Mouse (Mus musculus) cerebellum, adult 9-11 months (tissue): ENCODE data around the gene Klf14.

Source experiments
- DNase-seq: peaks from one replicate; pipeline ENCODE4 v3.0.0; 2022

Gene Klf14

DNA sequence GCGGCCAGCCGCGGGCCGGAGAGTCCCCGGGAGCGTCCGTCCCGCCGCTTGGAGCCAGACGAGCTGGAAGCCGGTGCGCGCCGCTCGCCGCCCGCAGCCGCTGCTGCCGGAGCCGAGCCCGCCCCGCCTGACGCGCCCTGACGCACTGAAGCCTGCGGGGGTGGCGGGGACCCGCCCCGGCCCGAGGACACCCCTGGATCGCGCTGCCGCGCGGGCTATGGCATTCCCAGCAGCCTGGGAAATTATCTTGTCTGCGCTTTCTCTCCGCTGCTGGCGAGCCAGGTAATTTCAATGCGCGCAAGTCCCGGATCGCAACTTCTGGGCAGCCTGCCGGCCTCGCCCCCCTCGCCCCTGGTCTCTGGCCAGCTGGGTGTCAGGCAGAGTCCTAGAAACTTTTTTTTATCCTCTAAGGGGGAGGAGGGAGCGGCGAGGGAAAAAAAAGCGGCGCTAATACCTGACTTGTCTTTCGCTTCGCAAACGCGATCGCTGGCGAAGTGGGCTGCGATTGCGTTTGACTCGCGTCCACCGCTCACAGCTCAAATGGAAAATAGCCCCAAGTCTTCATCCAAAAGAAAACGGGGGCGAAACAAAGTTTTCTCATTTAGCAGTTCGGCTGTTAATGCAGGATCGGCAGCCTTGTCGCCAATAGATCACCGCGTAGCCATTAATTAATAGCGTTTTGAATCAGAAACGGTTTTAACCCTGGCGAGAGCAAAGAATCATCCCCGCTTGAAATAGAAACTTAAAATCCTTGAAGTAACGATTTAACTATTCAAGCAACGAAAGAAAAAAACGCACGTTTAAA lies at the start of gene Klf14:
Gene Klf14, minus strand, starts transcription at position 343 of the 805 bp plus-strand sequence.
- no peak for DNase-seq

GRCm38 (mm10) chr6:31006111-31006600 lies 47.3 kb upstream of the Klf14 start:
- no peak for DNase-seq

DNA sequence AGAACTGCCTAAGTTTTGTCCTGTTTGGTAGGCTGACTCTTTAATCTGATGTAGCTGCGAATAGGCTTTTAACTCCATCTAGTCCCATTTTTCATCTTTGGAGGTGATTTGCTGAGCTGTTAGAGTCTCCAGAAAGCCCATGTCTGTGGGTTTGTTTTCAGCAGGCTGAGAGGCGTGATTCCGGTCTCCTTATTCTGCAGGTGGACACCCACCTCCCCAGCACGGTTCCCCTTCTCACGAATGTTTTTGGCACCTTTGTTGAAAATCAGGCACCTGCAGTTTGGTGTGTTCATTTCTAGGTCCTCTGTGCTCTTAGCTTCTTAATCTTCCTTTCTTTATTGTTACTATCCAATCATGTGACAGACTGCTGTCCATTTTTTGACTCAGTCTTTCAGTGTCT lies 27.5 kb upstream of the Klf14 start:
- DNase-seq: no peak

DNA sequence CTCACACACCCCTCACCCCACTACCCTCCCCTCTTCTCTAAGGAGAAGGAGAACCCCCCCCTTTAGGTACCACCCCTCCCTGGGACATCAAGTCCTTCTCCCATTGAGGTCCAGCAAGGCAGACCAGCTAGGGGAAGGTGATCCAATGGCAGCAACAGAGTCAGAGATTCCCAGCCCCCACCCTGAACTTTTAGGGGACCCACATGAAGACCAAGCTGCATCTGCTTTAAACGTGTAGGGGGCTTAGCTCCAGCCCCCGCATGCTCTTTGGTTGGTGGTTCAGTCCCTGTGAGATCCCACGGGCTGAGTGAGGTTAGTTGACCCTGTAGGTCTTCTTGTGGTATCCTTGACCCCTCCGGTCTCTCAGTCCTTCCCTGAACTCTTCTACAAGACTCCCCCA lies 24.1 kb upstream of the Klf14 start:
- DNase-seq: no peak

DNA sequence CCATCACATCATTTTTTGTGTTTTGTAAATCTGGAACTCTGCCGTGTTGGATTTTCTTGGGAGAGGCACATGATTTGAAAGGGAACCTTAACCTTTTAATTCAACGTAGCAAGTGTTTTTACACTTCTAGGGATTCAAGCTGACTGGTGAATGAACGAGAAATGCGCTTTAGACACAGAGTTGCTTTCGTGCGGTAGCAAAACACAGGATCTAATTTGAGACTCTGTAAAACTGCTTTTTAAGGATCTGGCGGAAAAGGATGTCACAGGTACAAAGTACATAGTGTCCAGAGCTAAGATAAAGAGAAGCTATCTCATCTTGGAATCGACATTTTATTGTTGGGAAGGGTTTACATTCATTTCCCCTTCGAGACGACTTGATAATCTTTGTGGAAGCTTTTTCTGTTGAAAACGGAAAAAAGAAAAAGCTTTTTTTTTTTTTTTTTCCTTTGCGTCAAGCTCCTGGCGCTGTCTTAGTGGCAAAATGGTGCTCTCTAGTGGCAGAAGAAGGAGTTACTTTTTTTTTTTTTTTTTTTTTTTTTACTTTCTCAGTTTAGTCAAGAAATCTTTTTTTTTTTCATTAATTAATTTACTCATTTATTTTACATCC lies 23.6 kb upstream of the Klf14 start:
- DNase-seq: no peak

GRCm38 (mm10) chr6:30981351-30981750 lies 22.5 kb upstream of the Klf14 start:
- DNase-seq: no peak

GRCm38 (mm10) chr6:30978615-30979014 lies 19.7 kb upstream of the Klf14 start:
- no peak for DNase-seq

DNA sequence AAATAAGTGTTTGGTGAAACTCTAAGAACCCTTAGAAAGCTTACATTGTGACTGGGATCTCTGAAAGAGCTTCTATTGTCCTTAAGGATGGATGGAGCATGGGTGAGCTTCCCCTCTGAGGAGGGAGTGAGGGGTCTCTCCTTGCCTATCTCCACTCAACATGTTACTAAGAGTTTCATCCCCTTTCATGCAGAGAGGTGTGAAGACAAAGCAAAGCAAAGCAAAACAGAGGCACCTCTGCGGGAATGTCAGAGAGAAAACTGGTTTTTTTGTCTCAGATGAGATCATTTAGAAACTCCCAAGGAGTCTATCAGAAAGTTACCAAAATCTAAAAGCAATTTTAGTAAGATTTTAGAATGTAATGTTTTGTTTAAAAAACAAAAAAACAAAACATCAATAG lies 13.2 kb upstream of the Klf14 start:
- no peak for DNase-seq

DNA sequence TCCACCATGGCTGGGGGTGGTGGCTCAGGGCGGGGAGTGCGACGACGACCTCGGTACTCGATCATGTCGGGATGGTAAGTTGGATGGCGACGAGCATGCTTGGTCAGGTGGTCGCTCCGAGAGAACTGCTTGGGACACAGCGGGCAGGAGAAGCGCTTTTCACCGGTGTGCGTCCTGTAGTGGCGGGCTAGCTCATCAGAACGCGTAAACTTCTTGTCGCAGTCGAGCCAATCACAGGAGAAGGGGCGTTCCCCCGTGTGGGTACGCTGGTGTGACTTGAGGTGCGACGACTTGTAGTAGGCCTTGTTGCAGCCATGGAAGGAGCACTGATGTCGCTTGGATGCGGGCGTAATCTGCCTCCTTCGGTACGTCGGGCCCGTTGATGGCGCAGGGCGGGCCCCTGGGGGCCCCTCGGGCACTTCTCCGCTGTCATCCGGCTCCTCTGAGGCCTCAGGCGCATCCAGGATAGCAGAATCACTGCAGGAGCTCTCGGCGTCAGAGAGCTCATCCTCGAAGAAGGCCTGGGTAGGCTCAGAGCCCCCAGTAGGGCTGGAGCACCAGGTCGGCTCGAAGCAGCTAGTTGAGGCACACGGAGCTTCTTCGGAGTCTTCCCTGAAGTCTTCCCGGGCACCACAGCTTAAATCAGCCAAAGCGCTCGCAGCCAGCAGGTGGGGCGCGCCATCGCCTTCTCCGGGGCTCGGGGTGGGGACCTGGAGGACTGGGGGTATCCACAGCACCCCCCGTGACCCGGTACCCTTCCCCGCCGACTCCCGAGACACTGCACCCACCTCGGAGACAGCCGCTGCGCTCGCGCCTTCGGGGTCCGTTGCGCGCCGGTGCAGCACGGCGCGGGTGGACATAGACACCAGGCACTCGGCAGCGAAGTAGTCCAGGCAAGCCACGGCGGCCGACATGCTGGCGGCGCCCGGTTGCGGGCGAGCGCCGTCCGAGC lies 818 bp downstream of the Klf14 start:
- no peak for DNase-seq

DNA sequence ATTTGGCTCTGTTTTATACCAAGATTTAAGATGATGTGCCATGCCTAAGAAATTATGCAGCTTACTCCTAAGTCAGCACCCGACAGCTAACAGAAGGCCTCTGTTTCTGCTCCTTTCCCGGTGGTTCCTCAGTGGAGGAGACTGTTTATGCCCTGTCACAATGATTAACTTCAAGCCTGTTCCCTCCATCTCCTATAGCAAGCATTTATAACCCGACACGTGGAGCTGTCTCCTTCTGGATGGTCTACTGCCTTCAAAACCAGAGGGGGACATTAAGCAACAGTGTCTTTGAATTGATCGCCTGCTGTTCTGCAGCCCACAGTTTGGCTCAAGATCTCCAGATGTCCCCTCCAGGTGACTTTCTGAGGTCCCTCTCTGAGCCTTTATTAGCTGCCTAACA lies 19.6 kb downstream of the Klf14 start:
- DNase-seq: no peak

- DNase-seq: no peak
These were observed 36.1 kb downstream of the Klf14 start for GRCm38 (mm10) chr6:30922821-30923220.

DNA sequence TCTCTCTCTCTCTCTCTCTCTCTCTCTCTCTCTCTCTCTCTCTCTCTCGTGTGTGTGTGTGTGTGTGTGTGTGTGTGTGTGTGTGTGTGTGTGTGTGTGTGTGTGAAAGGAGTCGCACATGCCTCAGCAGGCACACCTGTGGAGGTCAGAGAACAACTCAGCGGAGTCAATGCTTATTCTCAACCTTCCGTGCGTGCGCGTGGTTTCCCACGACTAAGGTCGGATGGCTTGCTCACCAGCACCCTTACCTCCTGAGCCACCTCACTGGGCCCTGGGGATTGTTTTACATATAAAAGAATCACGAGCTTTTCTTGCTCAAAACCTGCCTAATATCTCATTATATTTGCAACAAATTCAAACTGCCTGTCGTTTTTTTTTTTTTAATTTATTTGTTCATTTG lies 37.1 kb downstream of the Klf14 start:
- DNase-seq: no peak

- DNase-seq: no peak
These were observed 37.8 kb downstream of the Klf14 start for GRCm38 (mm10) chr6:30920834-30921675.

DNA sequence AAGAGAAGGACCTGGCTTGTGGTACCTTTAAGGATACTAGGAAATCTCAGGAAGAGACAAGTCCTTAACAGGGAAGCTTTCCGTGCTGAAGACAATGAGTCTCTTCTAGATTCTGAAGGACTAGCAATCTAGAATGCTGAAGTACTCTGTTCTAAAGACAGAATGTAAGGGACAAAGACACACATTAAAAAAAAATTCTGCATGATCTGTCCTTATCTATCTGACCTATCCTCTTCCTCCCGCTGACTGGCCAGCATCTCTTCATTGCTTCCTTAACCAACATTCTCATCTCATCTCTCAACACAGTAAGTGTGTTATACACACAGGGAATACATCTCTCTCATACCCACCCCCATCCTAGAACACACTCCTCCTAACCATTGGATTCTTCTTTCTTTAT lies 43.4 kb downstream of the Klf14 start, which contains the start of gene Tsga13:
Gene Tsga13, minus strand, starts transcription at position 101 of the 400 bp plus-strand sequence.
- DNase-seq: no peak

- DNase-seq: no peak
These were observed 50.9 kb downstream of the Klf14 start for GRCm38 (mm10) chr6:30907970-30908369.
